Mouse (Mus musculus) hematopoietic multipotent progenitor cell, adult 10-12 weeks (in vitro differentiated cells): ENCODE measurements around the gene Btbd19. TPM values are rescaled to one million over a fixed set of nuclear protein-coding genes. Genes with fewer than 3 reads are reported as not detected.

Experiments
- polyA plus RNA-seq: library from polyadenylated mRNA; stranded (reverse); fragments of >175 nt; gene quantifications from 2 replicates; pipeline ENCODE4 v1.2.3, GENCODE M21; 2012; ENCODE audit warnings: low replicate concordance

The Btbd19 gene
- polyA plus RNA-seq = 23.7 and 63.1 TPM in 2 replicates

GRCm38 (mm10) chr4:117125348-117125909 is at the start of gene Btbd19:
Gene Btbd19 (minus strand): TSS chr4:117125725.

GRCm38 (mm10) chr4:117155792-117156355 is 30.3 kb upstream of the Btbd19 start, which contains the start of gene Rps8:
Gene Rps8 (minus strand): TSS chr4:117156243.

DNA sequence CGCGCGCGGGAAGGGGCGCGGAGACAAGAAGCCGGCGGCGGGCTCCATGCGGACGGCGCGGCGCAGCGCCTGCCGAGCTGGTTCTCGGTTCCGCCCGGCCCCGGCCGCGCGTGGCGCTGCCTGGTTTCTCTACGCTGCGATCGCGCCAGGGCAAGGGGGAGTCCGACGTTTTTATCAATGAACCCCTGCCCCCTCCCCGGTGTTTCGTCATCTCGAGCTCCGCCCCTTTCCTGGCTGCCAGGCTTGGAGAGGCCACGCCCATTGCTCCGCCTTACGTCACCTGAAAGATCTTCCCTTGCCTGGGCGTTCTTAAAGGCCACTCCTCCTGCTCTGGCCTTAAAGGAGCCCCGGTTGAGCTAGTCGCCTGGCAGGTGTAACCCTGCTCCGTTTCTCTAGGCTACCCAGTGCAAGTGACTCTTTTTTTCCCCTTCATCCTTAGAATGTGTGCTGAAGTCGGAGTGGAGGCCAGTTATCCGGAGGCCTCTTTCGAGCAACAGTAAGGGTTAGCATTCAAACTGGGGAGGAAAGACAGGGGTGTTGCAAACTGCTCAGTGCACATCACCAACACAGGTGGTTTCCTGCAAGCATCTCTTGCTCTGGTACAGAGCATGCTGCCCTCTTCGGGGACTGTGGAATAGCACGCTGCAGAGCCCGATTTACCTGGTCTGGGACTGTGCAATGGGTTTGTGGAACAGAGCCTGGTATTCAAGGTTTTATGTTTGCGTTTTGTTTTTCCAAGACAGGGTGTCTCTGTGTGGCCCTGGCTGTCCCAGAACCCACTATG is 8.5 kb upstream of the Btbd19 start, which contains the start of gene Plk3:
Plk3 (minus strand) TSS at position 147 of the 784 bp plus-strand sequence.

DNA sequence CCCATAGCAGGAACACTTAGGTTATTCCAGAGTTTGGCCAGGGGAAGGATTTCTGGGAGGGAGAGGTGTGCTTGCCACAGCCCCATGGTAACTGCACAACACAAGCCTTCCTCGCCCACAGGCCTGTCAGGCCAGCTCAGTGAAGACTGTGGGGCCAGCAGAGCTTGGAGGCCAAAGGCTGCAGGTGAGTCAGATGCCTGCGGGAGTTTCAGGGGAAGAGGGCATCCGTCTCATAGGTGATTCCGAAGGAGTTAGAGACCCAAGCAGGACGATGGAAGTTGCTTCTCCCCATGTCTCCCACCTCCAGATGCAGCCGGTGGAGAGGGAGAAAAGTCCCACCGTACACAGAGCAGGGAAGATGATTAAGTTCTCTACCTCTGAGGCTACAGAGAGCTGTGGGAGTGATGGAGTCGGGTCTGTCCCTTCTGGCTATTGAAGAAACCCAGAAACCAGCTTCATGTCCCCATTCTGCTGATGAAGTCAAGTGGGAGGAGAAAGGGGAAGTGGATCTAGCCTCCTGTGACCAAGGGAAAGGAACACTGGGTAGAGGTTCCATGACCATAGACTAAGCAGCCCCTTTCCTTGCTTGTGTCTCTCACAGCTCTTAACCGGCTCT is 1.3 kb upstream of the Btbd19 start, which contains the start of gene Tctex1d4:
Tctex1d4 (plus strand) TSS at position 120 of the 616 bp plus-strand sequence.

DNA sequence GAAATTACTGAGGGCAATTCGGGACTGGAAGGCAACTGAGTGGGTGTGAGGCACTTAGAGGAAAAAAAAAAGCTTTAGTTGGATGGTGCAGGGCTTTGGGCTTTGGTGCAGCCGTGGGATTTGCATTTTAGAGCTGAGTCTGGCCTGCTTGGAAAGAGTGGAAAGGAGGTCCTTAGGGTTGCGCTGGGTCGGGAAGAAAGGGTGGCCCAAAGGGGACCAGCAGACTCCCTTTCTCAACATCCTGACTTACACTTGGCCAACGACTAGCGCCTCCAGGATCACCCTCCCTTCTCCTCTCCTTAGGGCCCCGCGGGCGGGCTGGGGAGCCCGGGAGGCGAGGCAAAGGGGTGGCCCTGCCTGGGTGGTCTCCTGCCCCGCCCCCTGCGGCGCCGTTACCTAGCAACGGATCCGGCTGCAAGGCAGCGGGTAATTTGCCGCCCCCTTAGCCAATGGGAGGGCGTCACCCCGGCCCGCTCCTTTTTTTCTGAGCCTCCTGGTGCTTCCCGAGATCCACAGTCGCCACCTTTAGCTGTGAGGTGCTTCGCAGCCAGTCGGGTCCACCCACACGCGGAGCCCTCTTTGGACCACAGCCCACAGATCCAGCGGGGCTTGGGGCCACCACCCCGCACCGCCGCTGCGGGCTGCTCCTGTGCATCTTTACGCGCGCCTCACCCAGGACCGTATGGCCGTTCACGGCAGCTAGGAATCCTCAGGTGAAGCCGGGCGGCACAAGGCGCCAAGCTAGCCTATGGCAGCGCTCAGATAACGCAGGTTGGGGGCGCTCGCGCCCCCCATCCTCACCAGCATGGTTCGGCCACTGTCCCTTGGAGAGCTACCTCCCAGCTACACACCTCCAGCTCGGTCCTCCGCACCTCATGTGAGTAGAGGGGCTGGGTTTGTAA is 29.7 kb downstream of the Btbd19 start, which contains the start of gene Ptch2:
Ptch2 (plus strand) TSS at position 525 of the 902 bp plus-strand sequence.

Other genes with a start within 250 kb of the Btbd19 start
- gene Zswim5, start 248.3 kb downstream of the Btbd19 start, polyA plus RNA-seq = 0.03 and 0.09 TPM in 2 replicates
- gene Urod, start 131.3 kb downstream of the Btbd19 start, polyA plus RNA-seq = 4.5 and 43.6 TPM in 2 replicates
- 22.0 and 30.3 TPM in 2 replicates for gene Hectd3, start 130.4 kb downstream of the Btbd19 start, polyA plus RNA-seq
- 0.81 and 2.7 TPM in 2 replicates for gene Eif2b3, start 106.3 kb downstream of the Btbd19 start, polyA plus RNA-seq
- gene Ptch2, start 29.6 kb downstream of the Btbd19 start, polyA plus RNA-seq = 0.15 and 0.34 TPM in 2 replicates
- 1.3 and 3.0 TPM in 2 replicates for gene Tctex1d4, start 1.1 kb upstream of the Btbd19 start, polyA plus RNA-seq
- gene Plk3, start 8.2 kb upstream of the Btbd19 start, polyA plus RNA-seq = 13.9 and 15.8 TPM in 2 replicates
- gene Rps8, start 30.5 kb upstream of the Btbd19 start, polyA plus RNA-seq = 259 and 2,410 TPM in 2 replicates
- gene Kif2c, start 56.9 kb upstream of the Btbd19 start, polyA plus RNA-seq = 0.65 and 2.0 TPM in 2 replicates
- 0.20 TPM in 1 of 2 replicates, not detected in the other for gene Tmem53, start 126.2 kb upstream of the Btbd19 start, polyA plus RNA-seq
- not detected in 2 replicates for gene Armh1, start 126.4 kb upstream of the Btbd19 start, polyA plus RNA-seq